Mouse (Mus musculus) embryonic facial prominence, embryonic 12.5 days (tissue): ENCODE measurements at regions not wholly inside any gene's neighbourhood (a gene's known extent, or its start where the extent isn't known, plus 50 kb on each side); places are given as distances from the start of the nearest gene placed in this dataset.

ENCODE experiments used
- ATAC-seq: fragments of 200-750 bp; cut with Nextera tagmentation; 2 replicates; pipeline ENCODE4 v1.8.0; 2017; ENCODE audit not compliant: insufficient number of reproducible peaks, insufficient read depth, low FRiP score, low TSS enrichment
- H3K27ac ChIP-seq: fragments of 300-500 bp; sonication (generic); 2 replicates; pipeline ENCODE4 v1.5.1; 2016; ENCODE audit warnings: mild to moderate bottlenecking
- H3K27me3 ChIP-seq: fragments of 300-500 bp; sonication (generic); 2 replicates; pipeline ENCODE4 v1.6.1; 2016; ENCODE audit warnings: mild to moderate bottlenecking, moderate library complexity
- H3K36me3 ChIP-seq: fragments of 300-500 bp; sonication (generic); 2 replicates; pipeline ENCODE4 v1.6.1; 2016; ENCODE audit warnings: mild to moderate bottlenecking
- H3K4me1 ChIP-seq: fragments of 300-500 bp; sonication (generic); 2 replicates; pipeline ENCODE4 v1.6.1; 2016
- H3K4me2 ChIP-seq: fragments of 300-500 bp; sonication (generic); replicated peaks from 2 replicates; pipeline ENCODE4 v1.6.1; 2016; ENCODE audit warnings: mild to moderate bottlenecking, moderate library complexity
- H3K4me3 ChIP-seq: fragments of 300-500 bp; sonication (generic); 2 replicates; pipeline ENCODE4 v1.5.1; 2016; ENCODE audit warnings: mild to moderate bottlenecking
- H3K9ac ChIP-seq: fragments of 300-500 bp; sonication (generic); 2 replicates; pipeline ENCODE4 v1.6.1; 2016; ENCODE audit warnings: mild to moderate bottlenecking, moderate library complexity
- H3K9me3 ChIP-seq: fragments of 300-500 bp; sonication (generic); 2 replicates; pipeline ENCODE4 v1.6.1; 2016; ENCODE audit warnings: mild to moderate bottlenecking, moderate library complexity
- WGBS: fragments of 180-500 bp; shearing (Covaris S2); methylation state at CpG from one replicate; pipeline ENCODE4 v1.1.7; 2016; 5-methylcytosine and 5-hydroxymethylcytosine counted together

GRCm38 (mm10) chr16:30118876-30119275 is 54.7 kb downstream of the Hes1 start:
- ATAC-seq: no peak
- Histone ChIP-seq H3K27me3 (0 out of 2 replicates have a peak, but pooled peaks cover 2% of the 10 kb centered on the region), H3K27ac (no peak overlapping the region), H3K4me1 (peaks cover 36% of the 10 kb centered on the region), H3K9me3 (no peaks in the 10 kb centered on the region), H3K36me3 (no peaks in the 10 kb centered on the region), H3K4me2 (no peak overlapping the region), H3K9ac (no peak overlapping the region), H3K4me3 (no peak overlapping the region)
- 89% methylated on average over 5 of the region's 5 CpGs for WGBS

DNA sequence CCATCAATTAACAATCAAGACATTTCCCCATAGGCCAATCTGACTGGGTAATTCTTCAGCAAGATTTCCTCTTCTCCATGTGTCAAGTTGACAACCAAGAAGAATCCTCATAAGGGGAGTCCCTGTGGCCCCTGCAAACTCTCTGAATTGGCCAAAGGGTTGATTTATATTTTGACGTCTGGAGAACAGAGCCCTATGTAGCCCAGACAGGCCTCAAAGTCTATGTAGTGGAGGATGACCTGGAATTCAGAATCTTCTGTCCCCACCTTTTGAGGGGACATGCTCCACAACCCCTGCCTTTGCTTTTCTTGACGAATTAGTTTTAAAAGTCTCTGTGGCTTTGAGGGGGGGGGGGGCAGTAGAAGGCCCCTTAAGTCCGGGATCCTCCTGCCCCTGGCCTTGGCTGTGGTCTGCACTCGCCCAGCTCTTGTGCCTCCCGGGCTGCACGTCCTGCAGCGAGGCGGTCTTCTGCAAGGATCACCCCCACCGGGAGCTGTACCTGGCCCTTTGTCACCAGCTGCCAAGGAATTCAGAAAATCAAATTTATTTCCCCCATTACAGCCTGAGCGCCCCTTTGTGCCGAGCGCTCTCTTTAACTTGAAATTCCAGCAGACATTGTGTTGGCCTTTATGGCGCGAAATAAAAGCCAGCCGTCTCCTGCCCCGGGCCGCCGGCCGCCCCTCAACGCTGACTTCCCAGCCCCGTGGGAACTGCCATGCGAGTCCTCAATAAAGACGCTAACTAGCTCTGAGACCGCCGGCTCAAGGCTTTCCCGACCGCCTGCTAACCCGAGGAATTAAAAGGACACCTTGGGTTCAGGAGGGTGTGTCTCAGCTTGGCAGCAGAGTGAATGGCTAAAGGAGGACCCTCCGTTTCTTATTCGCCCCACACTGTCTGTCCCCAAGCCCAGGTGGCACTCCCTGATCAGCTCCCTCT is 56.4 kb downstream of the Hes1 start:
- H3K4me2 ChIP-seq: peak overlapping the region; percentile 42
- no peak for ATAC-seq
- H3K9me3 ChIP-seq: no peaks in the 10 kb centered on the region
- peaks cover 29% of the 10 kb centered on the region for H3K4me1 ChIP-seq
- H3K9ac ChIP-seq: peak overlapping the region; percentile 40
- H3K27me3 ChIP-seq: 0 out of 2 replicates have a peak, but pooled peaks cover 2% of the 10 kb centered on the region
- H3K27ac ChIP-seq: no peak overlapping the region
- 0 out of 2 replicates have a peak overlapping the region, but pooled peaks have one; percentile 1 for H3K4me3 ChIP-seq
- no peaks in the 10 kb centered on the region for H3K36me3 ChIP-seq
- WGBS: 5% methylated on average over 30 of the region's 30 CpGs

DNA sequence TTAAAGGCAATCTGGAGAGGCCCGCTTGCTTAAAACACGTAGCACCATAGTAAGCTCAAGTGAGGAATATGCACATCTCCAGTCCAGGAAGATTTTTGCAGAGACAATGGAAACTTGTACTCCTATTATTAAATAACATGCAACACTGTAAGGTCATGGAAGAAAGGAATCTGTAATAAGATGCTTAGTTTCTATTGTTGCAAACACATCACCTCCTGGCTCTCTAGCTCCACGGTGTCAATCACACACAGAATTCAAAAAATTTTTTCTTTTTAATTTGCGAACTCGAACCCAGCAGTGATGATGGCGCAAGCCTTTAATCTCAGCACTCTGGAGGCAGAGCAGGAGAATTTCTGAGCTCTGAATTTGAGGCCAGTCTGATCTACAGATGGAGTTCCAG is 57.4 kb downstream of the Hes1 start:
- Histone ChIP-seq H3K27me3 (0 out of 2 replicates have a peak, but pooled peaks cover 2% of the 10 kb centered on the region), H3K4me1 (peaks cover 25% of the 10 kb centered on the region), H3K4me2 (no peak overlapping the region), H3K4me3 (no peak overlapping the region), H3K9me3 (no peaks in the 10 kb centered on the region), H3K9ac (no peak overlapping the region), H3K27ac (no peak overlapping the region), H3K36me3 (no peaks in the 10 kb centered on the region)
- WGBS: 53% methylated on average over 6 of the region's 6 CpGs
- ATAC-seq: no peak

- Histone ChIP-seq H3K36me3 (no peaks in the 10 kb centered on the region), H3K4me1 (peaks cover 25% of the 10 kb centered on the region), H3K9ac (no peak overlapping the region), H3K27me3 (0 out of 2 replicates have a peak, but pooled peaks cover 2% of the 10 kb centered on the region), H3K4me2 (peak overlapping the region; percentile 13; the same call in 1 of the 2 replicates), H3K4me3 (no peak overlapping the region), H3K27ac (no peak overlapping the region), H3K9me3 (no peaks in the 10 kb centered on the region)
- 8% methylated on average over 29 of the region's 29 CpGs for WGBS
- no peak for ATAC-seq
Observed at GRCm38 (mm10) chr16:30122211-30123070, 58.3 kb downstream of the Hes1 start.

- Histone ChIP-seq H3K36me3 (no peaks in the 10 kb centered on the region), H3K9me3 (no peaks in the 10 kb centered on the region), H3K27me3 (no peaks in the 10 kb centered on the region), H3K4me3 (no peak overlapping the region), H3K4me2 (no peak overlapping the region), H3K9ac (no peak overlapping the region), H3K27ac (no peak overlapping the region), H3K4me1 (peaks cover 11% of the 10 kb centered on the region)
- ATAC-seq: no peak
- 93% methylated on average over 10 of the region's 10 CpGs for WGBS
Observed at GRCm38 (mm10) chr16:30127015-30127414, 62.8 kb downstream of the Hes1 start.

GRCm38 (mm10) chr16:30128787-30129186 is 64.6 kb downstream of the Hes1 start:
- H3K4me3 ChIP-seq: no peak overlapping the region
- no peaks in the 10 kb centered on the region for H3K9me3 ChIP-seq
- H3K36me3 ChIP-seq: no peaks in the 10 kb centered on the region
- no peak overlapping the region for H3K4me2 ChIP-seq
- no peak for ATAC-seq
- H3K4me1 ChIP-seq: no peaks in the 10 kb centered on the region; the same call in 1 of the 2 replicates
- 85% methylated on average over 8 of the region's 8 CpGs for WGBS
- H3K27ac ChIP-seq: no peak overlapping the region
- no peaks in the 10 kb centered on the region for H3K27me3 ChIP-seq
- H3K9ac ChIP-seq: no peak overlapping the region

DNA sequence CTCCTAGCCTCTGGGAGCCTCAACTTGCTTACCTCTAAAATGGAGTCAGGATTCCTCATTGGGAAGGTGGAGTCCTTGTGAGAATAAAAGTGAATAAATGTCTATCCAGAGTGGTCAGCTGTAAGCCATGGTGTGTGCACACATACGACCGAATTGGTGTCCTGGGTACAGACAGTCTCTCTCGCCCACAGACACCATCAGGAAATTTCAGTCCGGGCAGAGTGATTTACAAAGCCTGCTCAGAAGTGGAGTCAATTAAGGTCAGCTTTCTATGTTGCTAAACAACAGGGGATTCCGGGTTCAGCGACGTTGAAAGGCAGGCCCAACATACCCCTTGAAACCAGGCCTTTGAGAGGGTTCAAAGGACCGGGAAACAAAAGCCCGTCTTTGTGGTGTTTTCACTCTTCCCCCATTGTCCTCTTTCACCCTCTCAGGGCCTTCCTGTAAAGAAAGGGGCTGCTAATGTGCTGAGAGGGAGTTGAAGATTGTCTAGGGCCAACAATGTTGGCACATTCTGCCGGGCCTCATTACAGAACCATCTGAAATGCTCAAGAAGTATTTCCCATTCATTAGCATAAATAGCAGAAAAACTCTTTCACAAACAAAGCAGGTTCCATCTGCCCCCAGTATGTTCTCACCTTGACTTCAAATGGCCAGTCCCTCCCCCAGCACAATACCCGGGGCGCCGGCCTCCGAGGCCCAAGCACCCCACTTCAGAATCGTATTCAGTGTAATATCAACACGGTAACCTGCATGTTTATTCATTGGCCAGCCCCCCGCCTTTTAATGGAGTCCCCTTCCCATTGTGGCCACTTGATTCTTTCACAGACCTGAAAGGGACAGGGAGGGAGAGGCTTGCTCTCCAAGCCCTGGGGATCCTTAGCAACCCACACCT is 65.3 kb downstream of the Hes1 start:
- 45% methylated on average over 17 of the region's 17 CpGs for whole genome bisulfite sequencing

DNA sequence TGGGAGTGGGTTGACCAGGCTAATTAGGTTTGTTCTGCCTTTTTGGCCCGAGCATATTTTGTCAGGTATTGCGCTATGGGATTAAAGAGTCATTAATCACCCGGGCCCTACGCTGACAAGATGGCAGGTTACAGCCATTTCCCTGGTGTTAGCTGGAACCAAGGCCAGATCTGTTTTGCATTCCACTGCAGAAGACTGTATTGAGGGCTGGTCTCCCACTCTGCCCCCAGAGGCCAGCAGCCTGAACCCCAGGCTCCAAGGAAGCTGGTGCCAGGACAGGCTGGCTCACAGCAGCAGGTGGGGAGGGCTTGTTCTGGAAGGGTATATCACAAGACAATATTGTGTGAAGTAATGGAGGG is 65.9 kb downstream of the Hes1 start:
- Histone ChIP-seq H3K27ac (no peak overlapping the region), H3K27me3 (no peaks in the 10 kb centered on the region), H3K9ac (no peak overlapping the region), H3K4me3 (no peak overlapping the region), H3K9me3 (no peaks in the 10 kb centered on the region), H3K4me2 (no peak overlapping the region), H3K36me3 (no peaks in the 10 kb centered on the region), H3K4me1 (no peaks in the 10 kb centered on the region; the same call in 1 of the 2 replicates)
- ATAC-seq: no peak
- whole genome bisulfite sequencing: 71% methylated on average over 4 of the region's 4 CpGs

More for the DNA sequence above, 65.3 kb downstream of the Hes1 start:
- Histone ChIP-seq H3K4me2 (no peak overlapping the region), H3K9ac (no peak overlapping the region), H3K27me3 (no peaks in the 10 kb centered on the region), H3K4me3 (no peak overlapping the region), H3K4me1 (no peaks in the 10 kb centered on the region; the same call in 1 of the 2 replicates), H3K27ac (no peak overlapping the region), H3K36me3 (no peaks in the 10 kb centered on the region), H3K9me3 (no peaks in the 10 kb centered on the region)
- ATAC-seq: no peak

DNA sequence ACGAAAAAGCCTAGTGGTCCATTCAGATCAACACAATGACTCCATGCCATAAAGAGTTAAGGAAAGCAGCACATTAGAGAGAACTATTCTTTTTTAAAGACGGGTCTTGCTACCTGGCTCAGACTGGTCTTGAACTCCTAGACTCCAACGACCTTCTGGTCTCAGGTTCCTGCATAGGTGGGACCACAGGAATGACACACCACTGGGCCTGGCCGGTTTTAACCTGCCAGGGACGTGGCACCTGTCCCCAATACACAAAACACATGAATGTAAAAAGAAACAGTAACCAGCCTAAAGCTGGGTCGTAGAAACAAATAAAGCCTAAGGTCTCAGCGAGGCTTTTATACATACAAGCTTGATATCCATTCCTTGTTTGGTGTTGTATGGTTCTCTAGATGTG is 67.9 kb downstream of the Hes1 start:
- H3K4me1 ChIP-seq: no peaks in the 10 kb centered on the region; the same call in 1 of the 2 replicates
- no peak overlapping the region for H3K9ac ChIP-seq
- H3K27me3 ChIP-seq: no peaks in the 10 kb centered on the region
- H3K9me3 ChIP-seq: no peaks in the 10 kb centered on the region
- no peak overlapping the region for H3K4me2 ChIP-seq
- no peak overlapping the region for H3K27ac ChIP-seq
- no peak for ATAC-seq
- WGBS: 72% methylated on average over 7 of the region's 7 CpGs
- no peak overlapping the region for H3K4me3 ChIP-seq
- no peaks in the 10 kb centered on the region for H3K36me3 ChIP-seq

DNA sequence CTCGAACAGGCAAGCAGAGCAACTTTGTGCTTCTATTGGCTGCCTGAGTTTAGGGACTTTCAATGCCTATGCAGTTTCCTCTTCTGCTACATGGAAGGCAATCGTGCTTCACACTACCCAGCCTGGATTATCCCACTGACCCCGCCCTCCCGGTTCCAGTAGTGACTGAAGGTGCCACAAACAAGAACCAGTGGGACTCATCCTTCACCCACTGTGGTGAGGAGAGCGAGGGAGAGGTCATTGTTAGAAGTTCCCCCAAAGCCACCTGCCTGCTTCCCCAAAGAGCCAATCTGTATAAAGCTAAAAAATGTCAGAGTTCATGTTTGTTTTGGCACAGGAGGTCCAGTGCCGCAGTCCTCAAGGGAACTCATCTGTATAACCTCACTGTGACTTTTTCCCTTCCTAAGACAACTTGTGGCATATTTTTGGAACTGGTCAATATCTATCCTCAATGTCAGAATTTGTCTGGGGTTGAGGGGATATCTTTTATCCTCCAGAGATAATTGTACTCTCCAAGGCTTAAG is 70.5 kb downstream of the Hes1 start:
- Histone ChIP-seq H3K4me2 (no peak overlapping the region), H3K36me3 (no peaks in the 10 kb centered on the region), H3K4me1 (no peaks in the 10 kb centered on the region; the same call in 1 of the 2 replicates), H3K9ac (no peak overlapping the region), H3K27ac (no peak overlapping the region), H3K9me3 (no peaks in the 10 kb centered on the region), H3K4me3 (no peak overlapping the region), H3K27me3 (no peaks in the 10 kb centered on the region)
- no peak for ATAC-seq
- WGBS: 61% methylated on average over 6 of the region's 6 CpGs

DNA sequence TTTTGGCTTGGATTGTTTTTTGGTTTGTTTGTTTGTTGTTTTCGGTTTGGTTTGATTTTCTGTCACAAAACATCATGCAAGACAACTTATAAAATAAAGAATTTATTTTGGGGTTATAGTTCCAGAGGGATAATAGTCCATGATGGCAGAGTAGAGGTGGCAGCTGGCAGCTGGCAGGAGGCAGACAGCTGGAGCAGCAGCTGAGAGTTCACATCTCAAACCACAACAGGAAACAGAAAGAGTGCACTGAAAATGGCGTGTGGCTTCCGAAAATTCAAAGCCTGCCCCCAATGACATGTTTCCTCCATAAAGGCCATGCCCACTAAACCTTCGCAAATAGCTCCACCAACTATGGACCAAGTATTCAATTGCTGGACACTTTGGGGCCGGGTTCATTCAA is 72.7 kb downstream of the Hes1 start:
- Histone ChIP-seq H3K9me3 (no peaks in the 10 kb centered on the region), H3K9ac (no peak overlapping the region), H3K4me3 (no peak overlapping the region), H3K27me3 (no peaks in the 10 kb centered on the region), H3K4me1 (0 out of 2 replicates have a peak, but pooled peaks cover under 1% of the 10 kb centered on the region), H3K36me3 (no peaks in the 10 kb centered on the region), H3K4me2 (no peak overlapping the region), H3K27ac (no peak overlapping the region)
- WGBS: 82% methylated on average over 5 of the region's 5 CpGs
- no peak for ATAC-seq
